Mouse (Mus musculus) small intestine, adult 2 months (tissue): ENCODE measurements around the gene Hivep2.

Source experiments
- CTCF ChIP-seq: fragments of 200-500 bp; IDR thresholded peaks from 2 replicates; pipeline ENCODE4 v1.5.1; 2012; ENCODE audit warnings: low read depth, mild to moderate bottlenecking, control low read depth, inconsistent platforms, low read length, moderate library complexity, mixed read lengths; ENCODE audit not compliant: insufficient replicate concordance, insufficient read length; ENCODE audit errors: extremely low read depth
- POLR2A ChIP-seq: fragments of 200-500 bp; IDR thresholded peaks from 2 replicates; pipeline ENCODE4 v1.6.1; 2012; ENCODE audit warnings: low read depth, mild to moderate bottlenecking, control low read depth, inconsistent platforms, low read length, moderate library complexity

DNA sequence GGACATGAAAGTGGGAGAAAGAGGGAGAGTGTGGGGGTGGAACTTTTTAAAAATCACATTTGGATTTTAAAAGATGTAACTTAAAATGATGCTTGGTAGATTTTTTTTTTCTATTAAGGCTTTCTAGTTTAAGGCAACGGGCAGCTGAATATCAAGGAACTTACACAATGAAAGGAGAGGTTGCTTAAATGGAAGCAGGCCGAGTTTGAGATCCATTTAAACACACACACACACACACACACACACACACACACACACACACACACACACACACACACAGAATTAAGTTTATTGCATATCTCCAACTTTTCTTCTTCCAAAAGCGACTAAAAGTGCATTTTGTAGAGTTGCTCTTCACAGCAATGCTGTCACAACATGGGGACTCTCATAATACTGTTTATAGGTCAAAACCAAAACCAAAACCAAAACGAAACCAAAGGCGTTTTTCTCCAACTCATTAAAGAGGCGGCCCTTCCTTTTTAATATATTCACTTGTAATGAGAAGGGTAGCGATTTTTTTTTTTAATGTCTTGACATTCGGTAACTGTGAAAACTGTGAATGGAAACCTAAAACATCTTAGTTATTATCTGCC, 1.9 kb upstream of the Hivep2 start:
- TF ChIP-seq POLR2A, result no peak
- TF ChIP-seq CTCF, result no peak
